Mouse (Mus musculus): ENCODE measurements around the gene Arhgef3.

DNA sequence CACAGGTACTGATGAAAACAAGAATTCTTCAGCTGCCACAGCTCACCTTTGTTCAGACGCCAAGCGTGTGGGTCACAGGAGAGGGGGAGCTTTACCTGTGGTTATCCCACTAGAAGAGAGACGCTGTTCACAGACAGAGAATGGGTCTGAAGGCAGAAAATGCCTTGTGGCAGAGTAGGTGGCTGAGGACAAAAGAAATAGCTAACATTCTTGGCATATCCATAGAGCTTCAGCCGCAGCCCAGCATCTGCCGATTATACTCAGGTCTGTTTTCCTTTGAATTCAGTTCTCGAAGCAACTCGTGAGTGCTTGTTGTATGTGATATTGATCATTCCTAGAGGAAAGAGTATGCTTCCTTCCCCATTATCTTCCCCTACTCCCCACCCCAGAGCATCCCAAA is 204.7 kb downstream of the Arhgef3 start:
- no peak for TF ChIP-seq CTCF (IDR thresholded peaks at IDR 0.05; ENCODE audit: low read depth)
- no peak for TF ChIP-seq EP300 (IDR thresholded peaks at IDR 0.05; ENCODE audit: low read depth)
